Mouse (Mus musculus) embryonic facial prominence, embryonic 13.5 days (tissue): ENCODE data around the gene Ubqlnl. TPM values are rescaled to one million over a fixed set of nuclear protein-coding genes. Genes with fewer than 3 reads are reported as not detected.

Source experiments
- ATAC-seq: fragments of 200-750 bp; cut with Nextera tagmentation; 2 replicates; pipeline ENCODE4 v1.8.0; 2017; ENCODE audit warnings: low read depth; ENCODE audit not compliant: insufficient number of reproducible peaks, insufficient read depth, low FRiP score, low TSS enrichment
- H3K27ac ChIP-seq: fragments of 300-500 bp; sonication (generic); 2 replicates; pipeline ENCODE4 v1.5.1; 2015; ENCODE audit warnings: moderate library complexity, mild to moderate bottlenecking, inconsistent platforms
- H3K27me3 ChIP-seq: fragments of 300-500 bp; sonication (generic); 2 replicates; pipeline ENCODE4 v1.6.1; 2015; ENCODE audit warnings: mild to moderate bottlenecking, inconsistent platforms
- H3K36me3 ChIP-seq: fragments of 300-500 bp; sonication (generic); 2 replicates; pipeline ENCODE4 v1.6.1; 2015; ENCODE audit warnings: mild to moderate bottlenecking, inconsistent platforms
- H3K4me1 ChIP-seq: fragments of 300-500 bp; sonication (generic); 2 replicates; pipeline ENCODE4 v1.6.1; 2015; ENCODE audit warnings: inconsistent platforms
- H3K4me2 ChIP-seq: fragments of 300-500 bp; sonication (generic); 2 replicates; pipeline ENCODE4 v1.6.1; 2015; ENCODE audit warnings: moderate library complexity, mild to moderate bottlenecking, inconsistent platforms
- H3K4me3 ChIP-seq: fragments of 300-500 bp; sonication (generic); 2 replicates; pipeline ENCODE4 v1.5.1; 2015; ENCODE audit warnings: mild to moderate bottlenecking, inconsistent platforms
- H3K9ac ChIP-seq: fragments of 300-500 bp; sonication (generic); 2 replicates; pipeline ENCODE4 v1.6.1; 2015; ENCODE audit warnings: mild to moderate bottlenecking, inconsistent platforms
- H3K9me3 ChIP-seq: fragments of 300-500 bp; sonication (generic); 2 replicates; pipeline ENCODE4 v1.6.1; 2016; ENCODE audit warnings: inconsistent platforms
- WGBS: fragments of 180-500 bp; shearing (Covaris S2); methylation state at CpG from one replicate; pipeline ENCODE4 v1.1.7; 2015; ENCODE audit warnings: mixed read lengths; 5-methylcytosine and 5-hydroxymethylcytosine counted together
- polyA plus RNA-seq: library from polyadenylated mRNA; unstranded; fragments of >200 nt; fragmentation: Nextera tagmentation; extraction: Ambion mirVana; gene quantifications from 2 replicates; pipeline ENCODE4 v1.2.1, GENCODE M21; 2015

Gene Ubqlnl
- polyA plus RNA-seq: 0.31 TPM in 1 of 2 replicates, not detected in the other

DNA sequence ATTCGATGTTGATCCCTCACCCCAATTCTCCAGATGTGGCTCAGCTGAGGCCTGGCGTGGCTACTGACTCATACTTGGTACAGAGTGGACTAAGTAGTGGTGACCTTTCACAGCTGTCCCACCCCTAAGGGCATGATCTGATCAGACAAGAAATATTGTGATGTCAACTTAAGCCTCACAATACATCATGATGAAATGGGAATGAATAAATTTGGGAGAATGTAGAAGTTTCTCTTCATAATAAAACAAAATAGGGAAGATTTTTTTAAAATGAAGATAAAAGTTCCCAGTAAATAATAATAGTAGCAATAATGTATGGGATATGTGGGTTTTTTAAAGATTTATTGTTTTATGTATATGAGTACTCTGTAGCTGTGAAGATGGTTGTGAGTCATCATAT, at the start of gene Ubqlnl:
Gene Ubqlnl (minus strand): TSS at position 101 of the 400 bp plus-strand sequence.
- Histone ChIP-seq H3K4me2 (no peak within 1 kb of the TSS), H3K9me3 (no peaks in the 10 kb centered on the region), H3K27ac (no peak within 1 kb of the TSS), H3K4me1 (no peaks in the 10 kb centered on the region), H3K27me3 (no peaks in the 10 kb centered on the region), H3K9ac (no peak within 1 kb of the TSS), H3K36me3 (no peaks in the 10 kb centered on the region), H3K4me3 (no peak within 1 kb of the TSS)
- WGBS: 81% methylated on average over 2 of the region's 2 CpGs
- no peak for ATAC-seq

GRCm38 (mm10) chr7:104199822-104200221, 49.5 kb upstream of the Ubqlnl start:
- Histone ChIP-seq H3K27ac (no peak overlapping the region), H3K9ac (no peak overlapping the region), H3K4me1 (no peaks in the 10 kb centered on the region), H3K4me2 (no peak overlapping the region), H3K9me3 (no peaks in the 10 kb centered on the region), H3K36me3 (no peaks in the 10 kb centered on the region), H3K4me3 (no peak overlapping the region), H3K27me3 (no peaks in the 10 kb centered on the region)
- no peak for ATAC-seq
- 7% methylated on average over 5 of the region's 5 CpGs for WGBS

DNA sequence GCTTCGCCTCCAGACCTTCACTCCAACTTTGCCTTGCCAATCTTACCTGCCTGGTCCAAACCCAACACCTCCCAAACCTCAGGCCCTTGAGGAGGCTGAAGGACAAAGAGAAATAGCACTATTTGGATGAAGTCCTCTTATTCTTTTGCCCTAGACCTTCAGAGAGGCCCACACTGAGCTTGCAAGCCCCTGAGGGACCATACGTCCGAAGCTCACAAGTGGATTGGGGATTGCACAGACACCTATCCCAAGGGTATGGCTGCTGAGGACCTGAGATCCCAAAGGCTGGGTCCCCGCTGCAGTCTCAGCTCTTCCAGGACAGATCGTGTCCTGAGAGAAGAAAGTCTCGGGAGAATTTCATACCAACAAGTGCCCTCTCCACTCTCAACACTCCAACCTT, 45.5 kb upstream of the Ubqlnl start, which contains the start of gene Olfr649:
Gene Olfr649 (minus strand): TSS at position 101 of the 400 bp plus-strand sequence.
- Histone ChIP-seq H3K9me3 (no peaks in the 10 kb centered on the region), H3K27ac (no peak within 1 kb of the TSS), H3K4me2 (no peak within 1 kb of the TSS), H3K9ac (no peak within 1 kb of the TSS), H3K4me3 (no peak within 1 kb of the TSS), H3K27me3 (no peaks in the 10 kb centered on the region), H3K4me1 (no peaks in the 10 kb centered on the region), H3K36me3 (no peaks in the 10 kb centered on the region)
- ATAC-seq: no peak
- WGBS: 84% methylated on average over 6 of the region's 6 CpGs

DNA sequence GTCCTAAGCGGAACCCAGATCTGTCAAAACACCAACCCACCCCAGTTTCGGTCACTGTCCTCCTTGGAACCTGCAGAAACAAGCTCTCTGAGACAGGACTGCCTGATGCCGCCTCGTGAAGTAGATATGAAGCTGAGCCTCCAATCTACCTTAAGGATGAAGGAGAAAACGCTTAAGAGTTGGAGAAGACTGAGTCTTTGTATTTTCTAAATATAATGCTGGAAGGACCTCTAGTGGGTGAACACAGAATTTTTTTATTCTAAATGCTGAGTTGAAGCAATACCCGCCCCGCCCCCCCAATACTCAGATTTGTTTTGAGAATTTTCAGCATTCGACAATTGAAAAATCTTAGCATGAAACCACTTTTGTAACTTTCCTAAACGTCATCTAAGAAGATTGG, 40.9 kb upstream of the Ubqlnl start:
- Histone ChIP-seq H3K36me3 (no peaks in the 10 kb centered on the region), H3K9ac (no peak overlapping the region), H3K27me3 (no peaks in the 10 kb centered on the region), H3K9me3 (no peaks in the 10 kb centered on the region), H3K4me1 (no peaks in the 10 kb centered on the region), H3K4me2 (no peak overlapping the region), H3K27ac (no peak overlapping the region), H3K4me3 (no peak overlapping the region)
- WGBS: 58% methylated on average over 9 of the region's 9 CpGs
- ATAC-seq: no peak

- ATAC-seq: no peak
- Histone ChIP-seq H3K27ac (no peak within 1 kb of the TSS), H3K4me2 (no peak within 1 kb of the TSS), H3K27me3 (no peaks in the 10 kb centered on the region), H3K9me3 (no peaks in the 10 kb centered on the region), H3K4me3 (no peak within 1 kb of the TSS), H3K36me3 (no peaks in the 10 kb centered on the region), H3K9ac (no peak within 1 kb of the TSS), H3K4me1 (no peaks in the 10 kb centered on the region)
- 88% methylated on average over 2 of the region's 2 CpGs for WGBS
Observed at GRCm38 (mm10) chr7:104183292-104183691, 32.9 kb upstream of the Ubqlnl start, which contains the start of gene Olfr648. Gene Olfr648 (minus strand): TSS chr7:104183392.

DNA sequence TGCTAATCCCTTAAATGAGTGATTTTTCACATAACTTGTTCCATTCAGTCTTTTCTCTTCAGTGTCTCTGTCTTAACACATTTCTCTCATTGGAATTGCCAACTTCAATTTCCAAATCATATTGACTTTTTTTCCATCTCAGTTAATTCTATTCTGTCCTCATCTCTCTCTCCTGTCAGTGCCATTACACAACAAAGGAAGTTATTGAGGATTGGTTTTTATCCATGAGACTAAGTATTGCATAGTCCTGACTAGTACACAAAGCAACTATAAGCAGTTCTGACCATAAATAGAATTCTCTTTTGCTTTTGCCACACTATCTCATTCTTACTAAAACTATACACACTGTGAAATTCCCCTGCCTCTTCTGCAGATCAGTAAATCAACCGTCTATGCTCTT, 28.7 kb upstream of the Ubqlnl start:
- Histone ChIP-seq H3K4me1 (no peaks in the 10 kb centered on the region), H3K4me3 (no peak overlapping the region), H3K36me3 (no peaks in the 10 kb centered on the region), H3K4me2 (no peak overlapping the region), H3K27me3 (no peaks in the 10 kb centered on the region), H3K9ac (no peak overlapping the region), H3K9me3 (no peaks in the 10 kb centered on the region), H3K27ac (no peak overlapping the region)
- 89% methylated on average over 1 of the region's 1 CpGs for WGBS
- no peak for ATAC-seq

DNA sequence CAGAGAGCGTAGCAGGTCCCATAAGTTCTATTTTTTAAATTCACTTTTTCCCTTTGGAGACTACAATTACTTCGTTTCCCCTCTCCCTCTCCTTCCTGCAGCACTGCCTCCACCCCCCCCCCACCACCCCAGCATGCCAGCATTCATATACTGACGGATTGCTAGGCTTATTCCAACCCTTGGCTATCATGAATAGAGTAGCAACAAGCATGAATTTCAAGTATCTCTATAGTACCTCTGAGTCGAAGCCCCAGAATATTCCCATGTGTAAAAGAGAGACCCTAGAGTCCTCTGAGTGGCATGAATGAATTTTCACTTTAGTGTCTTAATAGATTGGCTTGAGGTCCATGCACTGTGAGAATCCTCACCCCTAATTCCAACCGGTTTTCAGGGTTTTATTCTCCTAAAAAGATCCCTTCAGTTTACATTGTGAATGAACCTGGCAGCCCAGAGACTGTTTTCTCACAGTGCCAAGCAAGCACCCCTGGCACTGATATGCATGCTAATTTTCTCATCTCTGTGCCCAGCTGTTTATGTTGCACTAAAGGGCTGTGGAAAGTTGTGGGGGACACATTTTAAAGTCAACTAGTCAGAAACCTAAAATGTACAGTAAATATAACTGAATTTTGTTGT, 28.2 kb upstream of the Ubqlnl start:
- H3K9me3 ChIP-seq: no peaks in the 10 kb centered on the region
- 73% methylated on average over 5 of the region's 5 CpGs for WGBS
- H3K36me3 ChIP-seq: no peaks in the 10 kb centered on the region
- no peaks in the 10 kb centered on the region for H3K27me3 ChIP-seq
- H3K4me3 ChIP-seq: no peak overlapping the region
- H3K4me1 ChIP-seq: no peaks in the 10 kb centered on the region
- H3K27ac ChIP-seq: no peak overlapping the region
- no peak overlapping the region for H3K4me2 ChIP-seq
- no peak overlapping the region for H3K9ac ChIP-seq
- ATAC-seq: no peak

- H3K4me3 ChIP-seq: no peak overlapping the region
- ATAC-seq: no peak
- 42% methylated on average over 1 of the region's 1 CpGs for WGBS
Observed at GRCm38 (mm10) chr7:104175085-104175484, 24.7 kb upstream of the Ubqlnl start.

DNA sequence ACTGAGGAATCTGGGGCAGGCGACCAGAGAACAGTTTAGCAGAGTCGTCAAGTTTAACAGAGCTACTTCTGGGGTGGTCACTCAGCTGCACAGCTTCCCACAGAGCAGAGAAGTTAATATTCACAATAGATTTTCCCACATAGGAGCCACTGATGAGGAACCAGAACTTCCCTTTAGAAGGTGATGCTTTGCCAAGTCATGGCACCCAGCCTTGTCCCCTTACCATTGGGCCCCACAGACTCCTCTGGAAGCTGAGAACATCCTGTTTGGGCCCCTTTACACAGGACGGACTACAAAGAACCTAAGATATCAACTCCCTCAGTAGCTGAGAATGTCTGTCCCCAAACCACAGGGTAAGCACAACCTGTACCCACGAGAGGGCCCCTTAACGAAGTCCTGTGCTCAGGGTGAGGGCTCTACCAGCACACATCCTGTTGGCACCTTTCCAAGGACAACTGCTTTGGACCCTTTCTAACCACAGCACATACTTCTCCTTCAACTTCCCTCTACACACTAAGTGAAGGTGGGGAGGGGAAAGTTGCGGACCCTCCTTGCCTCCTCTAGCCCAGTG, 19.4 kb upstream of the Ubqlnl start:
- no peak overlapping the region for H3K4me2 ChIP-seq
- H3K27me3 ChIP-seq: no peaks in the 10 kb centered on the region
- H3K9me3 ChIP-seq: no peaks in the 10 kb centered on the region
- H3K4me1 ChIP-seq: no peaks in the 10 kb centered on the region
- 75% methylated on average over 6 of the region's 6 CpGs for WGBS
- no peak overlapping the region for H3K4me3 ChIP-seq
- ATAC-seq: no peak
- no peaks in the 10 kb centered on the region for H3K36me3 ChIP-seq
- no peak overlapping the region for H3K27ac ChIP-seq
- H3K9ac ChIP-seq: no peak overlapping the region

More at GRCm38 (mm10) chr7:104175085-104175484, 24.7 kb upstream of the Ubqlnl start:
- H3K4me1 ChIP-seq: no peaks in the 10 kb centered on the region
- H3K9me3 ChIP-seq: no peaks in the 10 kb centered on the region
- no peak overlapping the region for H3K9ac ChIP-seq
- H3K27ac ChIP-seq: no peak overlapping the region
- no peaks in the 10 kb centered on the region for H3K36me3 ChIP-seq
- H3K4me2 ChIP-seq: no peak overlapping the region
- no peaks in the 10 kb centered on the region for H3K27me3 ChIP-seq

- H3K9me3 ChIP-seq: no peaks in the 10 kb centered on the region
- WGBS: 88% methylated on average over 6 of the region's 6 CpGs
- H3K4me2 ChIP-seq: no peak overlapping the region
- no peak for ATAC-seq
- H3K4me3 ChIP-seq: no peak overlapping the region
- H3K9ac ChIP-seq: no peak overlapping the region
- no peaks in the 10 kb centered on the region for H3K4me1 ChIP-seq
- H3K27ac ChIP-seq: no peak overlapping the region
- no peaks in the 10 kb centered on the region for H3K36me3 ChIP-seq
- H3K27me3 ChIP-seq: no peaks in the 10 kb centered on the region
Observed at GRCm38 (mm10) chr7:104167105-104167504, 16.7 kb upstream of the Ubqlnl start.

GRCm38 (mm10) chr7:104143179-104143578, 7.2 kb downstream of the Ubqlnl start, which contains the start of gene Ubqln3:
Gene Ubqln3 (minus strand): TSS chr7:104143279.
- no peaks in the 10 kb centered on the region for H3K4me1 ChIP-seq
- H3K27me3 ChIP-seq: no peaks in the 10 kb centered on the region
- no peak within 1 kb of the TSS for H3K9ac ChIP-seq
- 73% methylated on average over 3 of the region's 3 CpGs for WGBS
- ATAC-seq: no peak
- no peaks in the 10 kb centered on the region for H3K36me3 ChIP-seq
- no peak within 1 kb of the TSS for H3K4me2 ChIP-seq
- no peaks in the 10 kb centered on the region for H3K9me3 ChIP-seq
- H3K27ac ChIP-seq: no peak within 1 kb of the TSS
- H3K4me3 ChIP-seq: no peak within 1 kb of the TSS

DNA sequence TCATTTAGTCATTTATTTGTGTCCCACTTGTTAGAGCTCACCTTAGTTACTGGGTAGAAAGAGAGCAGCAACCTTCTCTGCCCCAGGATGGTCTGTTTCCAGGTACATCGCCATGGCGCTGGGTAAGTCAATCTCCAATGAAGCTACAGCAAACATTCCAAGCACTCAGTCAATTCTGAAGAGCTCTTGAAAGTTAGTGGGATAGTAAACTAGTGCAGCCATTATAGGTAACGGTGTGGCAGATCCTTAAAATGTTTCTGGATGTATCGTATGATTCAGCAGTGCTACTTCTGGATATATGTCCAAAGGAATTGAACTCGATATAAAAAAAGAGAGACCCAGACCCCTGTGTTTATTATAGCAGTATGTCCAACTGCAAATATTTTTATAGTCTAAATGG, 13.1 kb downstream of the Ubqlnl start, which contains the start of gene Olfr643:
Gene Olfr643 (minus strand): TSS at position 101 of the 400 bp plus-strand sequence.
- ATAC-seq: no peak
- 84% methylated on average over 5 of the region's 5 CpGs for WGBS
- Histone ChIP-seq H3K4me1 (no peaks in the 10 kb centered on the region), H3K4me2 (no peak within 1 kb of the TSS), H3K36me3 (no peaks in the 10 kb centered on the region), H3K27ac (no peak within 1 kb of the TSS), H3K27me3 (no peaks in the 10 kb centered on the region), H3K4me3 (no peak within 1 kb of the TSS), H3K9ac (no peak within 1 kb of the TSS), H3K9me3 (no peaks in the 10 kb centered on the region)
